Mouse (Mus musculus) lung, postnatal 14 days (tissue): ENCODE measurements around the gene Rheb.
"Not testable (repeated sequence)": the region's sequence is repeated elsewhere in the genome, so short reads cannot be mapped to it uniquely, and the experiment has no call there.

Experiments used
- DNase-seq: peaks from one replicate; pipeline ENCODE4 v3.0.0; 2021

The Rheb gene

GRCm38 (mm10) chr5:24842274-24843102 lies at the start of gene Rheb:
Gene Rheb, minus strand, starts transcription at chr5:24842624.
- peak; percentile 99 for DNase-seq

- no peak for DNase-seq
Observed at GRCm38 (mm10) chr5:24889860-24890259, 47.4 kb upstream of the Rheb start.

GRCm38 (mm10) chr5:24888874-24889591 lies 46.6 kb upstream of the Rheb start:
- DNase-seq, result no peak

GRCm38 (mm10) chr5:24887271-24887670 lies 44.8 kb upstream of the Rheb start:
- DNase-seq, result no peak

- DNase-seq, result no peak
Observed at GRCm38 (mm10) chr5:24878713-24879112, 36.3 kb upstream of the Rheb start.

GRCm38 (mm10) chr5:24877836-24878624 lies 35.6 kb upstream of the Rheb start:
- no peak for DNase-seq

- no peak for DNase-seq
Observed at GRCm38 (mm10) chr5:24876653-24877052, 34.2 kb upstream of the Rheb start.

- no peak for DNase-seq
Observed at GRCm38 (mm10) chr5:24874111-24874510, 31.7 kb upstream of the Rheb start.

GRCm38 (mm10) chr5:24873221-24873620 lies 30.8 kb upstream of the Rheb start:
- no peak for DNase-seq

GRCm38 (mm10) chr5:24871276-24871675 lies 28.9 kb upstream of the Rheb start:
- no peak for DNase-seq

GRCm38 (mm10) chr5:24869796-24870289 lies 27.4 kb upstream of the Rheb start:
- no peak for DNase-seq

GRCm38 (mm10) chr5:24863804-24864203 lies 21.4 kb upstream of the Rheb start:
- no peak for DNase-seq

GRCm38 (mm10) chr5:24861449-24861930 lies 19.1 kb upstream of the Rheb start:
- no peak for DNase-seq

- DNase-seq, result peak; percentile 49
Observed at GRCm38 (mm10) chr5:24860635-24861448, 18.4 kb upstream of the Rheb start.

GRCm38 (mm10) chr5:24859771-24860540 lies 17.5 kb upstream of the Rheb start:
- no peak for DNase-seq

GRCm38 (mm10) chr5:24854827-24855600 lies 12.6 kb upstream of the Rheb start:
- DNase-seq, result no peak

GRCm38 (mm10) chr5:24854256-24854655 lies 11.8 kb upstream of the Rheb start:
- DNase-seq, result no peak

GRCm38 (mm10) chr5:24848261-24848660 lies 5.8 kb upstream of the Rheb start:
- DNase-seq, result not testable (repeated sequence)

GRCm38 (mm10) chr5:24843841-24844240 lies 1.4 kb upstream of the Rheb start:
- no peak for DNase-seq

- DNase-seq, result no peak
Observed at GRCm38 (mm10) chr5:24843103-24843475, 665 bp upstream of the Rheb start.
